Mouse (Mus musculus): ENCODE measurements around the gene Cyp2d9.
"Not testable (repeated sequence)": the region's sequence is repeated elsewhere in the genome, so short reads cannot be mapped to it uniquely, and the experiment has no call there.

DNA sequence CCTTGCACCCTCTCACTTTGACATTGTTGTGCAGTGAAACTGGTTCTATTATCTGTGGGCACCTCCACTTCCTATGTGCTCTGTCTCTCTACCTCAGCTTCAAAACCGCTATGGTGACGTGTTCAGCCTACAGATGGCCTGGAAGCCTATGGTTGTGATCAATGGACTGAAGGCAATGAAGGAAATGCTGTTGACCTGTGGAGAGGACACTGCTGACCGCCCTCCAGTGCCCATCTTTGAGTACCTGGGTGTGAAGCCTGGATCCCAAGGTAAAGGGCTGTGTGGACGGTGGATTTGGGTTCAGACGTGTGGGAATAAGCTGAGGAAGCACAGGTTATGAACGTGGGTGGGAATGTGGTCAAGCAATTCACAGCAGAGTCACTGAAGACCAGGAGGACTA, 20.3 kb downstream of the Cyp2d9 start:
- TF ChIP-seq SMC3 (IDR thresholded peaks at IDR 0.05; ENCODE audit: low read depth, low read length); POLR2A (IDR thresholded peaks at IDR 0.05; ENCODE audit: control insufficient read depth in 1 of 2, insufficient read depth in 1 of 2, low read depth in 1 of 2, low read length in 2 of 2, poor library complexity in 1 of 2); NRF1 (IDR thresholded peaks at IDR 0.05; ENCODE audit: insufficient read depth, low read depth, low read length, poor library complexity, severe bottlenecking); ZKSCAN1 (IDR thresholded peaks at IDR 0.05; ENCODE audit: low read depth, low read length); CHD1 (IDR thresholded peaks at IDR 0.05; ENCODE audit: low read depth, low read length); TCF12 (IDR thresholded peaks at IDR 0.05; ENCODE audit: low read depth, low read length); BHLHE40 (IDR thresholded peaks at IDR 0.05; ENCODE audit: borderline replicate concordance, low read depth, low read length): not testable (repeated sequence)
